Comparison of ENCODE assay signal across 10 mouse cellular contexts in the genomic region with DNA sequence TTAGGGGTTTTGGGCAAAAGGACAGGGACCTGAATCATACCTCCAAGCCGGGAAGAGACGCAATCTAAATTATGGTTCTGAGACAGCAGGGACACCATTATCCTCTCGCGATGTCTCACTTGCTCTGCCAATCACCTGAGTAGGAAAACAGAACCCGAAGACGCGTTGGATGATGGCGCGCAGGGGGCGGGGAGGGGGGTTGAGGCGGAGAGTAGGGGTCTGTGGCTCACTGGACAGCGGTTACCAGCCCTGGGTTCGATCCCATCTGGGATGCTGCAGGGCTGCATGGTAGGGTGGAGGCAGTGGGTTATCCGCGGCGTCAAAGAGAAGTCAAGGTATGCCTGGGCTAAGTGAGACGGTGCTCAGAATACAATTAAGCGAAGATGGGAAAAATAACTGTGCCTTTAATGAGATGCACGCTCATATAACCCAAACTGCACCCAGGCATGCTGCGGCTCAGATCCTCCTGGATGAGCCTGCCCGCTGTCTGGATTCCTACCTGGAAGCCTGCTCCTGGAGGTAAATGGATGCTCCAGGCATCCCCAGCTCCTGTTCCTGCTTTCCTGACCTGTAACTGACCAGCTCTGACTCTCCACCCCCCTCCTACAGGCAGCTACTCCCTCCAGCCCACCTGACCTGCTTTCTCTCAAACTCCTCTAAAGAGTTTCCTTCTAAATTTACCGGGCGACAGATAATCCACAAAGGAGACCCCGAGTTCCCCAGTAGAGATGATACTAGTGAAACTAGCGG. TPM values are rescaled to one million over a fixed set of nuclear protein-coding genes. Genes with fewer than 3 reads are reported as not detected.
A peak's percentile ranks its signal among the peaks of the same experiment; 100 is the strongest.
DNase-seq lines count a peak whose midpoint lies in the region; ATAC-seq lines count a peak whose summit lies in the region.
"Had no signal": no experiment of that assay in that cellular context is flagged by ENCODE, and none has a peak within 500 bp of the region (broad histone marks: within the 10 kb centered on the region; RNA-seq: fewer than 3 reads in every experiment).

No protein-coding gene starts in this region.

- H3K36me3 ChIP-seq in kidney, embryonic 15.5 days, result no peaks in the 10 kb centered on the region
- H3K36me3 ChIP-seq in embryonic facial prominence, embryonic 14.5 days (ENCODE audit: control insufficient read depth, insufficient read depth, low read length), result no peaks in the 10 kb centered on the region
- no peaks in the 10 kb centered on the region for H3K36me3 ChIP-seq in limb, embryonic 11.5 days (ENCODE audit: control insufficient read depth, insufficient read depth, low read length)
- no peaks in the 10 kb centered on the region for H3K36me3 ChIP-seq in neural tube, embryonic 14.5 days (ENCODE audit: control insufficient read depth, insufficient read depth, low read length)

- peaks cover 33% of the 10 kb centered on the region for H3K4me1 ChIP-seq in kidney, embryonic 15.5 days
- peaks cover 8% of the 10 kb centered on the region for H3K4me1 ChIP-seq in embryonic facial prominence, embryonic 14.5 days (ENCODE audit: control insufficient read depth, insufficient read depth, low read length)
- H3K4me1 ChIP-seq in limb, embryonic 11.5 days (ENCODE audit: control insufficient read depth, insufficient read depth, low read length), result peaks cover 10% of the 10 kb centered on the region; the same call in 1 of the 2 replicates
- H3K4me1 ChIP-seq in neural tube, embryonic 14.5 days (ENCODE audit: control insufficient read depth, insufficient read depth, low read length), result peaks cover 7% of the 10 kb centered on the region

- no peaks in the 10 kb centered on the region for H3K9me3 ChIP-seq in kidney, embryonic 15.5 days (replicated peaks)
- no peaks in the 10 kb centered on the region for H3K9me3 ChIP-seq in embryonic facial prominence, embryonic 14.5 days (ENCODE audit: control insufficient read depth, low read length)
- no peaks in the 10 kb centered on the region for H3K9me3 ChIP-seq in limb, embryonic 11.5 days (ENCODE audit: control insufficient read depth, low read length)
- no peaks in the 10 kb centered on the region for H3K9me3 ChIP-seq in neural tube, embryonic 14.5 days (ENCODE audit: control insufficient read depth, low read length)

- ATAC-seq in kidney, embryonic 15.5 days (replicated peaks; ENCODE audit: low FRiP score), result no peak
- ATAC-seq in embryonic facial prominence, embryonic 14.5 days (ENCODE audit: low read depth), result no peak
- ATAC-seq in limb, embryonic 11.5 days (ENCODE audit: insufficient number of reproducible peaks, low FRiP score, low TSS enrichment, low read depth), result peak; percentile 52; the same call in 1 of the 2 replicates
- 0 out of 2 replicates have a peak, but pooled peaks have one; percentile 42 for ATAC-seq in neural tube, embryonic 14.5 days (ENCODE audit: low read depth)
- ATAC-seq in megakaryocyte progenitor cell, adult 5-6 weeks (replicated peaks; ENCODE audit: poor library complexity), result no peak

- WGBS in kidney, embryonic 15.5 days, result 12% methylated on average over 25 of the region's 25 CpGs
- 18% methylated on average over 25 of the region's 25 CpGs for WGBS in embryonic facial prominence, embryonic 14.5 days
- 17% methylated on average over 25 of the region's 25 CpGs for WGBS in limb, embryonic 11.5 days
- WGBS in neural tube, embryonic 14.5 days, result 8% methylated on average over 25 of the region's 25 CpGs

- H3K27ac ChIP-seq in kidney, embryonic 15.5 days, result peak overlapping the region; percentile 86
- H3K27ac ChIP-seq in embryonic facial prominence, embryonic 14.5 days (replicated peaks; ENCODE audit: low read depth, low read length), result no peak overlapping the region
- no peak overlapping the region for H3K27ac ChIP-seq in limb, embryonic 11.5 days (replicated peaks; ENCODE audit: low read depth, low read length)
- H3K27ac ChIP-seq in neural tube, embryonic 14.5 days (ENCODE audit: low read depth, low read length), result peak overlapping the region; percentile 45; the same call in 1 of the 2 replicates

- 0 out of 2 replicates have a peak overlapping the region, but pooled peaks have one; percentile 23 for H3K9ac ChIP-seq in kidney, embryonic 15.5 days
- H3K9ac ChIP-seq in embryonic facial prominence, embryonic 14.5 days (ENCODE audit: low read depth, low read length), result peak overlapping the region; percentile 32
- H3K9ac ChIP-seq in limb, embryonic 11.5 days (ENCODE audit: low read length), result no peak overlapping the region; the same call in 1 of the 2 replicates
- H3K9ac ChIP-seq in neural tube, embryonic 14.5 days (replicated peaks; ENCODE audit: low read depth, low read length), result 0 out of 2 replicates have a peak overlapping the region, but pooled peaks have one; percentile 8

- peak overlapping the region; percentile 24 for H3K4me3 ChIP-seq in kidney, embryonic 15.5 days (replicated peaks)
- peak overlapping the region; percentile 21 for H3K4me3 ChIP-seq in embryonic facial prominence, embryonic 14.5 days (ENCODE audit: low read depth, low read length)
- H3K4me3 ChIP-seq in limb, embryonic 11.5 days (ENCODE audit: low read depth, low read length), result no peak overlapping the region
- peak overlapping the region; percentile 17; the same call in 1 of the 2 replicates for H3K4me3 ChIP-seq in neural tube, embryonic 14.5 days (ENCODE audit: low read depth, low read length)

- DNase-seq in kidney, postnatal 36 days, result no peak
- DNase-seq in embryonic facial prominence, embryonic 14.5 days (ENCODE audit: low spot score), result no peak
- DNase-seq in limb, embryonic 11.5 days (ENCODE audit: low spot score), result no peak
- DNase-seq in adrenal gland, adult 8-10 months, result no peak
- no peak for DNase-seq in thymus, adult 18-20 months

- no peaks in the 10 kb centered on the region for H3K27me3 ChIP-seq in kidney, embryonic 15.5 days
- 0 out of 2 replicates have a peak, but pooled peaks cover under 1% of the 10 kb centered on the region for H3K27me3 ChIP-seq in embryonic facial prominence, embryonic 14.5 days (replicated peaks; ENCODE audit: control insufficient read depth, insufficient read depth, low read length)
- peaks cover 4% of the 10 kb centered on the region for H3K27me3 ChIP-seq in limb, embryonic 11.5 days (ENCODE audit: control insufficient read depth, insufficient read depth, low read length)
- 0 out of 2 replicates have a peak, but pooled peaks cover 4% of the 10 kb centered on the region for H3K27me3 ChIP-seq in neural tube, embryonic 14.5 days (ENCODE audit: control insufficient read depth, insufficient read depth, low read length)

- H3K4me2 ChIP-seq in kidney, embryonic 15.5 days, result peak overlapping the region; percentile 53
- peak overlapping the region; percentile 50 for H3K4me2 ChIP-seq in embryonic facial prominence, embryonic 14.5 days (ENCODE audit: low read depth, low read length)
- peak overlapping the region; percentile 21 for H3K4me2 ChIP-seq in limb, embryonic 11.5 days (ENCODE audit: low read depth, severe bottlenecking)
- H3K4me2 ChIP-seq in neural tube, embryonic 14.5 days (ENCODE audit: low read depth, low read length), result peak overlapping the region; percentile 44

RNA-seq across cellular contexts. Expression of a gene that starts 0.8 kb away (rescaled TPM):
- polyA plus RNA-seq in kidney, embryonic 15.5 days (2015; fragmentation: Nextera tagmentation; extraction: Ambion mirVana), result 0.19 TPM in 1 of 2 replicates, not detected in the other
- 0.69 and 1.0 TPM in 2 replicates for polyA plus RNA-seq in embryonic facial prominence, embryonic 14.5 days (2014; fragmentation: Nextera tagmentation; extraction: Ambion mirVana)
- not detected in 2 replicates for polyA plus RNA-seq in limb, embryonic 11.5 days (2014; fragmentation: Nextera tagmentation; extraction: Ambion mirVana)
- 0.14 TPM in 1 of 2 replicates, not detected in the other for polyA plus RNA-seq in neural tube, embryonic 14.5 days (2014; fragmentation: Nextera tagmentation; extraction: Ambion mirVana)
- not detected for total RNA-seq in adrenal gland, adult 8-10 months (2022)
- not detected in 2 replicates for total RNA-seq in megakaryocyte progenitor cell, adult 5-6 weeks (2015)
- total RNA-seq in megakaryocyte progenitor cell, adult 5-6 weeks (2017), result not detected in 2 replicates
- polyA plus RNA-seq: cortical plate, adult 2 months; liver, embryonic 16.5 days had no signal

RNA-seq across cellular contexts. Expression of a gene that starts 4.8 kb away (rescaled TPM):
- 7.0 and 7.5 TPM in 2 replicates for polyA plus RNA-seq in kidney, embryonic 15.5 days (2015; fragmentation: Nextera tagmentation; extraction: Ambion mirVana)
- polyA plus RNA-seq in embryonic facial prominence, embryonic 14.5 days (2014; fragmentation: Nextera tagmentation; extraction: Ambion mirVana), result 8.8 and 9.2 TPM in 2 replicates
- polyA plus RNA-seq in limb, embryonic 11.5 days (2014; fragmentation: Nextera tagmentation; extraction: Ambion mirVana), result 1.3 and 1.7 TPM in 2 replicates
- 2.1 and 2.5 TPM in 2 replicates for polyA plus RNA-seq in neural tube, embryonic 14.5 days (2014; fragmentation: Nextera tagmentation; extraction: Ambion mirVana)
- total RNA-seq in adrenal gland, adult 8-10 months (2022), result 10 to 100 TPM; 13.5 to 20.0 (median 15.7) TPM
- 1.6 and 2.7 TPM in 2 replicates for total RNA-seq in megakaryocyte progenitor cell, adult 5-6 weeks (2015)
- total RNA-seq in megakaryocyte progenitor cell, adult 5-6 weeks (2017), result 1.3 and 2.0 TPM in 2 replicates

Comparison
In these comparisons a context has a peak if more than half of its experiments do, and no peak if none do; other contexts are left out.
1. ATAC-seq: peak in limb, embryonic 11.5 days (single experiment) and neural tube, embryonic 14.5 days (single experiment); none in kidney, embryonic 15.5 days (single experiment), embryonic facial prominence, embryonic 14.5 days (single experiment) and megakaryocyte progenitor cell, adult 5-6 weeks (single experiment).
2. H3K27ac ChIP-seq: peak in kidney, embryonic 15.5 days (single experiment) and neural tube, embryonic 14.5 days (single experiment); none in embryonic facial prominence, embryonic 14.5 days (single experiment) and limb, embryonic 11.5 days (single experiment).
3. Peak in every context shown above with its lines, with median percentiles within 50 percentile points of each other: H3K4me2 ChIP-seq.